Mouse (Mus musculus): ENCODE data around the gene Bin2.

- TF ChIP-seq POLR2A (IDR thresholded peaks at IDR 0.05; ENCODE audit: low read depth, low read length): no peak
- no peak for TF ChIP-seq CTCF (IDR thresholded peaks at IDR 0.05; ENCODE audit: extremely low read depth, insufficient read depth, insufficient read length, insufficient replicate concordance)
Measured at GRCm38 (mm10) chr15:100655201-100655600, 14.2 kb downstream of the Bin2 start.
